Comparison of ENCODE assay signal across 8 mouse cellular contexts in the genomic region with DNA sequence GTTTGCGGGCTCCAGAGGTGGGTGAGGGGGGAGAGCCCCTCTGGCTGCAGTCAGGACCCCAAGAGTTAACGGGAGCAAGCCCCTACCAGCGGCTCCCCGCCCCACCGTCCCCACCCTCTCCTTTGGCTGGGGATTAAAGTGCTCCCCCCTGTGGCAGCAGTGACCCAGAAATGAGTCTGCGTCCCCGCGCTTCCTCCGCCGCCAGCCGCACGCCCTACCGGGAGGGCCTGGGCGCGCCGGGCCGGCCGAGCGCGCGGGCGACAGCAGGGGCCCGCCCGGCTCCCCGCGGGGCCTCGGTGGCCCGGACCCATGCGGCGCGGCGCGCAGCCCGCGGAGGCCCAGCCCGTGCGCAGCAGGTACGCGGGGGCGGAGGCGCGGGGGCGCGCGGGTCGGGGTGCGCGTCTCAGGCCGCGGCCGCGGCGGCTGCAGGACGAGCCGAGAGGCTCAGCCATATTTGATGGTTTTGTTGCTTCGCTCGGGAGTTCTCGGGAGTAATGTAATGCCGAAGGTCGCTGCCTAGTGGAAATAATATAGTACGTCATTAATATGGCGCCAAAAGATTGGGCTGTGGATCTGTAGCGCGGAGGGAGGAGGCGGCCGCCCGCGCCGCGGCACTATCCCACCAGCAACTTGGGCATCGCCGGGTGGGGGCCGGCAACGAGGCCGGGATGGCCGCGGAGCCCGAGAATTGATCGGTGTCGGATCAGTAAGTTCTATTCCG. TPM values are rescaled to one million over a fixed set of nuclear protein-coding genes. Genes with fewer than 3 reads are reported as not detected.
DNase-seq lines count a peak whose midpoint lies in the region; ATAC-seq lines count a peak whose summit lies in the region.

No protein-coding gene starts in this region.

- no peaks in the 10 kb centered on the region for H3K36me3 ChIP-seq in heart, embryonic 14.5 days (ENCODE audit: control insufficient read depth, insufficient read depth, low read length)
- H3K36me3 ChIP-seq in liver, embryonic 13.5 days, result no peaks in the 10 kb centered on the region
- H3K36me3 ChIP-seq in stomach, embryonic 15.5 days, result no peaks in the 10 kb centered on the region

- ATAC-seq in erythroid progenitor cell, adult 5-6 weeks (replicated peaks; ENCODE audit: low FRiP score, poor library complexity, severe bottlenecking), result peak; percentile 69
- ATAC-seq in heart, embryonic 14.5 days (ENCODE audit: insufficient number of reproducible peaks, insufficient read depth, low FRiP score, low read depth), result peak; percentile 73
- ATAC-seq in liver, embryonic 13.5 days (ENCODE audit: low read depth), result peak; percentile 75
- peak; percentile 77 for ATAC-seq in stomach, embryonic 15.5 days (ENCODE audit: insufficient read depth, low FRiP score, low read depth)

- no peaks in the 10 kb centered on the region for H3K27me3 ChIP-seq in heart, embryonic 14.5 days (ENCODE audit: control insufficient read depth, insufficient read depth, low read length)
- no peaks in the 10 kb centered on the region for H3K27me3 ChIP-seq in liver, embryonic 13.5 days
- H3K27me3 ChIP-seq in stomach, embryonic 15.5 days (replicated peaks), result no peaks in the 10 kb centered on the region

- H3K27ac ChIP-seq in brown adipose tissue, adult 24 weeks (replicated peaks; ENCODE audit: low read depth, low read length), result peak overlapping the region; percentile 86
- H3K27ac ChIP-seq in heart, embryonic 14.5 days (replicated peaks in 1 of 2; ENCODE audit: control insufficient read depth in 1 of 2, insufficient read depth in 1 of 2, low read depth in 2 of 2, low read length in 2 of 2), result peak overlapping the region; percentile 81 to 98
- peak overlapping the region; percentile 96 for H3K27ac ChIP-seq in liver, embryonic 13.5 days
- H3K27ac ChIP-seq in stomach, embryonic 15.5 days, result peak overlapping the region; percentile 92

- no peaks in the 10 kb centered on the region for H3K9me3 ChIP-seq in heart, embryonic 14.5 days (ENCODE audit: control insufficient read depth, low read length)
- no peaks in the 10 kb centered on the region for H3K9me3 ChIP-seq in liver, embryonic 13.5 days (replicated peaks)
- H3K9me3 ChIP-seq in stomach, embryonic 15.5 days, result no peaks in the 10 kb centered on the region

- peak; percentile 75 for DNase-seq in CD4-positive helper T cell, adult 2 months (ENCODE audit: low read depth, low spot score)
- DNase-seq in kidney, postnatal 14 days, result peak; percentile 89
- DNase-seq in liver, embryonic 13.5 days, result peak; percentile 64
- DNase-seq in neural tube, embryonic 10.5 days (ENCODE audit: extremely low spot score, low spot score), result peak; percentile 84

- peak overlapping the region; percentile 92 for H3K9ac ChIP-seq in heart, embryonic 14.5 days (ENCODE audit: low read length)
- H3K9ac ChIP-seq in liver, embryonic 13.5 days, result peak overlapping the region; percentile 96
- peak overlapping the region; percentile 84 for H3K9ac ChIP-seq in stomach, embryonic 15.5 days

- peak overlapping the region; percentile 88 for H3K4me2 ChIP-seq in heart, embryonic 14.5 days (ENCODE audit: low read length)
- H3K4me2 ChIP-seq in liver, embryonic 13.5 days, result peak overlapping the region; percentile 97
- H3K4me2 ChIP-seq in stomach, embryonic 15.5 days, result peak overlapping the region; percentile 96

- H3K4me3 ChIP-seq in brown adipose tissue, adult 24 weeks (ENCODE audit: insufficient read depth, low read depth, low read length), result peak overlapping the region; percentile 92
- H3K4me3 ChIP-seq in heart, embryonic 14.5 days (ENCODE audit: control insufficient read depth in 1 of 2, insufficient read depth in 1 of 2, low read depth in 1 of 2, low read length in 2 of 2), result peak overlapping the region; percentile 70 to 86
- H3K4me3 ChIP-seq in liver, embryonic 13.5 days (replicated peaks), result peak overlapping the region; percentile 82
- H3K4me3 ChIP-seq in stomach, embryonic 15.5 days (replicated peaks), result peak overlapping the region; percentile 69

- under 1% methylated on average over 75 of the region's 81 CpGs for WGBS in heart, embryonic 14.5 days
- 1% methylated on average over 75 of the region's 81 CpGs for WGBS in liver, embryonic 13.5 days (ENCODE audit: insufficient replicate concordance)
- under 1% methylated on average over 73 of the region's 81 CpGs for WGBS in stomach, embryonic 15.5 days

- no peaks in the 10 kb centered on the region for H3K4me1 ChIP-seq in brown adipose tissue, adult 24 weeks (ENCODE audit: control insufficient read depth, insufficient read depth, insufficient read length, low read length)
- peaks cover 3 to 8% of the 10 kb centered on the region in 2 experiments; a peak in 2 of 4 replicates for H3K4me1 ChIP-seq in heart, embryonic 14.5 days (ENCODE audit: control insufficient read depth in 2 of 2, insufficient read depth in 2 of 2, low read length in 2 of 2)
- peaks cover 36% of the 10 kb centered on the region for H3K4me1 ChIP-seq in liver, embryonic 13.5 days (replicated peaks)
- H3K4me1 ChIP-seq in stomach, embryonic 15.5 days, result 0 out of 2 replicates have a peak, but pooled peaks cover 4% of the 10 kb centered on the region

RNA-seq across cellular contexts. Expression of gene Jade1, which starts 7.8 kb away (rescaled TPM):
- polyA plus RNA-seq in brown adipose tissue, adult 24 weeks (2012; ENCODE audit: insufficient read depth, insufficient read length, missing spikeins), result 22.5 and 25.2 TPM in 2 replicates
- total RNA-seq in erythroid progenitor cell, adult 5-6 weeks (2015; ENCODE audit: low replicate concordance), result 35.0 and 40.2 TPM in 2 replicates
- 34.0 and 38.2 TPM in 2 replicates for total RNA-seq in erythroid progenitor cell, adult 5-6 weeks (2017; ENCODE audit: low replicate concordance)
- polyA plus RNA-seq in heart, embryonic 14.5 days (2014; fragmentation: Nextera tagmentation; extraction: Ambion mirVana), result 16.9 and 17.3 TPM in 2 replicates
- polyA plus RNA-seq in liver, embryonic 13.5 days (2015; fragmentation: Nextera tagmentation; extraction: Ambion mirVana), result 11.3 and 12.7 TPM in 2 replicates
- polyA plus RNA-seq in stomach, embryonic 15.5 days (2015; fragmentation: Nextera tagmentation; extraction: Ambion mirVana), result 17.0 and 17.5 TPM in 2 replicates

Comparison
In these comparisons a context has a peak if more than half of its experiments do, and no peak if none do; other contexts are left out.
1. Peak in every context shown above with its lines: DNase-seq, ATAC-seq, H3K4me3 ChIP-seq and H3K27ac ChIP-seq.